Mouse (Mus musculus): ENCODE results near the gene Zfp871.
A peak's percentile ranks its signal among the peaks of the same experiment; 100 is the strongest.

Zfp871 gene

DNA sequence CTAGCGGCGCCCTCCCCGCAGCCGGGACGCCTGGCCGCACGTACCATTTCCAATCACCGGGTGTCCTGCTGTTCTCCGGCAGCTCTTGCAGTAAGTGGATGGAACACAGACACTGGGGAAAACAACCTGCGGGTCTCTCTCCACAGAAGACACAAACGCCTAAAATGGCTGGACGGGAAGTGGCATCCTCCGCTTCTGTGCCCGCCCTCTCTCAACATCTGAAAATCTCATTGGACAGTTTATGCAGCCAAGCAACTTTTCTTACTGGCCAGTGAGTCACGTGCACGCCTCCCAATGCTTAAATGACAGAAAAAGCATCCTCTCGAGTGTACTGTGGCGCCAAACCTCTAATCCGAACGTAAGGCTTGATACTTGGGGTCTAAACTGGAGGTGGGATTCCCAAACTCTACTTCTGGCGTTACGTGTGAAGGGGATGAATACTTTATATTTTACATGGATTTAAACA lies at the start of gene Zfp871:
Zfp871 (minus strand) TSS at position 194 of the 466 bp plus-strand sequence.
- peak; percentile 92 for DNase-seq (ENCODE audit: low read depth, low spot score)

DNA sequence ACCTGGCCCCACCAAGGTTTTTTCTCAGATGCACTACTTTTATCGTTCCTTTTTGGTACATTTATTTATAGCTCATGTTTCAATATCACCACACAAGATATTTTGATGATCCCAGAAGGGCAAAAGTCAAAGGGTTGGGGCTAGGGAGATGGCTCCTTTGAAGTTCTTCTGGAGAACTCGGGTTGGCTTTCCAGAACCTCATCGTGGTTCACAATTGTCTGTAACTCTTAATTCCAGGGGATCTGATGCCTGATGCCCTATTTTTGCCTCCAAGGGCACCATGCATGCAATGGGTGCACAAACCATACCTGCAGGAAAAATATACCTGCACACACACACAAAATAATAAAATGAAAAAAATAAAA lies 42.3 kb upstream of the Zfp871 start:
- DNase-seq (ENCODE audit: low read depth, low spot score) = no peak

DNA sequence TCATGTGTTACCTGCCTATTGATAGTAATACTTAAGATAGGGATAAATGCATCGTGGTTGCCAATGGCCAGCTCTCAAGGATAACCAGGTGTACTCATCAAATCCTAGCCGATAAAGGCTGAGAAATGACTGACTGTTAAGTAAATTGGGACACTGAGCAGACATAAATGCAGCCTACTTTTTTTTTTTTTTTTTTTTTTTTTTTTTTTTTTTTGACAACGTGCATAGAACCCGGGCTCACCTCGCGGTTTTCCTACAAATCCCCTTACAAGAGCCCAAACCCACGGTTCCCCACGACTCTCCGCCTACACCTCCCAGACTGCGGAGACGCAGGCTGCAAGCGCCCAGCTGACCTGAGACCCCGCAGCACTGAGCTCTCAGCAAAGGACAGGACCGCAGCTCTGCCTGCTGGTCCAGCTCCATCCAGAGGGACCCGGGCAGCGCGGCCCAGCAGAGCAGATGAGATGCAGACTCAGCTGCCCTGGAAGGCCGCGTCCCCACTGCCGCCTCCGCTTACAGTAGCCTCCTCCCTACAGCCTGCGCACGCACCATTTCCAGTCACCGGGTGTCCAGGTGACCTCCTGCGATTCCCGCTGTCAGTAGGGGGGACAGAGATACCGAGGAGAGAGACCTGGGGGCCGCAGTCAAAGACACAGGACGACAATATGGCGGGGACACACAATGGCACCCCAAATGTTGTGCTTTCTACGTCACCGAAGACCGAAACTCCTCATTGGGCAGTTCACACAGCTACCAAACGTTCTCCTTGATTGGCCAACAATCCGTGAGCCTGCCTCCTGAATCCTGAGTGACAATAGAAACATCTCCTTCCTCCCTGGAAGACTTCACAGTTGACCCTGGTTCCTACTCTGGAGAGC lies 41.7 kb upstream of the Zfp871 start, which contains the start of gene Zfp799:
Zfp799 (minus strand) TSS at position 722 of the 878 bp plus-strand sequence.
- DNase-seq (ENCODE audit: low read depth, low spot score) = peak; percentile 85

DNA sequence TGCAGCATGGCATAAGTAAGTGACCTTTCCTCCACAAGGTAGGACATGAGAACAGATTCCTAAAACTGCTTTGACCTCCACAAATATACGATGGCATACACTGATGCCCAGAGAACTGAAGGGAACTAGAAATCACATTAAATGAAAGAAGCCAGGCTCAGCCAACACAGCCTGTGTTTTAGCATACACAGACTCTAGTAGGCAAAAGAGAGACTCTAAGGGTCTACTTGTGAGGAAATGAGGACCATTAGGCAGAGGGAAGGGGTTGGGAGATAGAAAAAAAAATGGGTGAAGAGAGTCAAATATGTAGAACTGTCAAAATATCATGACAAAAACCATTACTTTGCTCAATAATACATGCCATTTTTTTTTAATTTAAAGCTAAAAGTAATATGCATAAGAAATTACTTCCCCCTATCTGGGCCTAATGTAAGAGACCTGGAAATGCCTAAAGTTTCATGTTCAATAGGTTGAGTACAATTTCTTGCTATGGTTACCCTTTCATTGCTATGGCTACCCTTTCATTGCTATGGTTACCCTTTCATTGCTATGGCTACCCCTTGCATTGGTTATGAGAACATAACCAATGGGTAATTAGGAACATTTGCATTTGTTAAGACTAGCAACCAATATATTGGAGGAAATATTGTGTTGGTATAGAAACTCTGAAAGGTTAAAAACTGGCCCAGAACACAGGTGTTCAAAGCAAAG lies 28.1 kb upstream of the Zfp871 start:
- DNase-seq (ENCODE audit: low read depth, low spot score) = no peak

DNA sequence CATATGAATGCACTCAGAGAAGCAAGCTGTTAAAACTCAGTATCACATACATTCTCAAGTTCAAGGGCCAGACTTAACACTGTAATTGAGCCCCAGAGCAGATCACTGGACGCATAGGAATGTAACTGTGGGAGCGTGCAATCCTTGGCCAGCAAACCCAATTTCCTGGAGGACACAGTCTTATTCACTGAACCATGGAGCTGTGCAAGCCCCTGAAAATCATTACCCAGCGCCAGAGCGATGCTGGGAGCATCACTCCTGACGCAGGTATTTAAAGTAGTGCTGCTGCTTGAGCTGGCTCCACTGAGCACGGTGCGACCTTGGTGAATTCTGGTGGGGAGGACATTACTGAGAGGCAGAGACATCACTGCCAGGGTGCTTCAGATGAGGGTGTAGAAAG lies 26.0 kb upstream of the Zfp871 start:
- DNase-seq (ENCODE audit: low read depth, low spot score) = no peak

DNA sequence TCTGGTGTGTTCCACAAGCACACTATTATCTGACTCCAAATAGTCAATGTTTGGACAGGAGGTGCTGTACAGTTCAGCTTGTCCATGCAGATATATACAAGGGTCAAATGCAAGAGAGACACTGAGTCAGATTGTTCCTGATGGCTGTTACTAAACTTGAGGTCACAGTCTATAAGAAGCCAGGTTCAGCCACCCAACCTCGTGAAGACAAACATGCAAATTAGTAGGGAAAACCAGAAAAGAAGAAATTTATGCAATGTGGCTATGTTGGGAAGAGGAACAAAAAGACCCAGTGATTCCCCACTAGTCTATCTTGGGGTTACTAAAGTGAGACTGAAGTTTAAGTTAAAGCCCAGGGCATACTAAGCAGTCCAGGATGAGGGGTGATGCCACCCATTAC lies 22.6 kb upstream of the Zfp871 start:
- DNase-seq (ENCODE audit: low read depth, low spot score) = no peak

DNA sequence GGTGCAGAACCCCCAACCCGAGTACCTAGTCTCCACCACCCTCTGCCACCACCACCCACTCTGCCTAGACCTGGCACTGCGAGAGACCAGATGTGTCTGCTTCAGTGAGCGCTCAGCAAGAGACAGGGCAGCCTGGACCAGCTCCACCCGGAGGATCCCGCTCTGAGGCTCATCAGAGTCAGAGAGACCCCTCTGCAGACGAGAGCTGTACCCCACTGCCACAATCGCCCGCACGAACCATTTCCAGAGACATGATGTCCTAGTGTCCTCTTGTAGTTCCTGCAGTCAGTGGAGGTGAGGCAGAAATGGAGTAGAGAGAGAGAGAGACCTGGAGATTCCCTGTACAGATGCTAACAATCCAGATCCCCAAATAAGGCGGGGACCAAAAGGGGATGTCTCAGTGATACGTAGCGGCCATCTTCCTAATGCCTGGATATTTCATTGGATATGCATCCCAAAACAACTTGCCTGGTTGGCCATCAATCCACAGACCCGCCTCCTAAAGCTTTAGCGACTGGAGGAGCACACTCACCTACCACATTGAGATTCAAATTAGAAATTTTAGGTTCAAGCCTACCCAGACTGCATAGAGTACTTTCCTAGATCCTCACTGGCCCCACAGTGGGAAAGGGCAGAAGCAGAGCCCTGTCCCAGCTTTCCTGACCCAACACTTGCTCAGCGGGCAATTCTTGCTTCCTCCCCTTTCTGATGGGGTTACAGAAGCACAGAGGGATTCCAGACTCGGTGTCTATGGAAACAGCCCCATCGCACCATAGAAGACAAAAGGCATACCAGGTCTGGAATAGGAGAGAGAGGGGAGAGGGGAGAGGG lies 21.7 kb upstream of the Zfp871 start, which contains the start of gene Zfp811:
Zfp811 (minus strand) TSS at position 388 of the 831 bp plus-strand sequence.
- DNase-seq (ENCODE audit: low read depth, low spot score) = no peak

DNA sequence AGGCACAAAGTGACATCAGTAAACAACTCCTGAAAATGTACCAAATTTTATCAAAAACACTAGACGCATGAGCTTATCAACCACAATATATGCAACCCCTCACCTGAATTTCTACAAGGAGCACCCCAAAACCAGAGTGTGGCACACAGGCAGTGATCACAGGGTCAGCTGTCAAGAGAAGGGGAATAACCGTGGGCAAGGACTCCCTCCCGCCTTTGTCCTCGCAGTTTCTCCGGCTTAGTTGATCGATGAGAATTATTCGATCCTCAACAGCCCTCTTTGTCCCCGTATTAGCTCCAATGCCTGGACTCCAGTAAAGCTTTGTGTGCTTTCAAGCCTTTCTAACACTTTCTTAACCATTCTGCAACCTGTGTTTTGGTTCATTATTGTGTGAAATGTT lies 20.8 kb upstream of the Zfp871 start:
- no peak for DNase-seq (ENCODE audit: low read depth, low spot score)

DNA sequence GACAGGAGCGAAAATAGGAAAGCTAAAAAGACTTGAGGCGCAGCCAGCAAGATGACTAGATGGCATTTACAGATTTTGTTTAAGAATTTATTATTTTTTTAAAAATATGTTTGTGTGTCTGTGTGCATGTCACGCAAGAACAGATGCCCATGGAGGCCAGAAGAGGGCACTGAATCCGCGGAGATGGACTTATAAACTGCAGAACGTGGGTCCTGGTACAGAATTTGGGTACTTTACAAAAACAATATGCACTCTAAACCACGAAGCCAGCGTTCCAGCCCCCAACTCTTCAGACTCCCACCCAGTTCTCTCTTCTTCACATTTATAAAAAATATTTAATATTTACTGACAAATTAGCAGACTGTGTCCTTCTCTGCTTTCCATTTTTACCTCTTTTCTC lies 1.2 kb upstream of the Zfp871 start:
- no peak for DNase-seq (ENCODE audit: low read depth, low spot score)

DNA sequence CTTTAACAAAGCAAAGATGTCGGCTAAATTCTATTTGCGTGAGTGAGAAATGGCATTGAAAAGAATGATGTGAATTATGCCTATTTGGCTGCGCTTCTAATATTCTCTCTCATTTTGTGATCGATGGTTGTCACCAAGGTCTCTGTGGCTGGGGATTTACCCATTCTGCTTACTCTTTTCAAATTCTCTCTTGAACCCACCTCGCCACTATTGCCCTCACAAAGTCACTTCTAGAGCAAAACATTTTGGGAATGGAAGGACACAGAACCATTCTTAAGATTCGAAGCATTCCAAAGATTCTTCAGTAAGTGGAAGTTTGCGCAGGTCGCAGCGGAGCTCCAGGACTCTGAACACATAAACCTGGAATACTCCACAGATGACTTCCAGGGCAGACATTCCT lies 489 bp upstream of the Zfp871 start:
- no peak for DNase-seq (ENCODE audit: low read depth, low spot score)

DNA sequence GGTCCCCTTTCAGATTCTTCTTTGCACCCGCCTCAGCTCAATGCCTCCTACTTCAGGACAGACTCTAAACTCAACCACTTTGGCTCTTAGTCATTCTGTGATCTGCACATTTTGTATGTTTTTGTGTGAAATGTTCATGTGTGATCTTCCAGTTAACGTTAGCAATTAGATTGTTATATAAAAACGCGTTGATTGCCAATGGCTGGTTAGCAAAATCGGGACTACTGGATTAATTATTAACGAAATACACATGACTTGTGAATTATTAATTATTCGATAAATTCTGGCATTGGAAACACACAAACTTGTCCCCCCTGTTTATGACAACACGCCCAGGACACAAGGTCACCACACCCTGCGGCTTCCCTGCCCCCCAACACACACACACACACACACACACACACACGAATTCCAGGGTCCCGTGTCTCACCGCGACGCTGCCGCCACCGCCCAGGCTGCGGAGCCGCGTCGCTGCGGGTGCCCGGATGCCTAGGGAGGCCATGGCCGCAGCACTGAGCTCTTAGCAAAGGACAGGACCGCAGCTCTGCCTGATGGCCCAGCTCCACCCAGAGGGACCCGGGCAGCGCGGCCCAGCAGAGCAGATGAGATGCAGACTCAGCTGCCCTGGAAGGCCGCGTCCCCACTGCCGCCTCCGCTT lies 522 bp downstream of the Zfp871 start:
- DNase-seq (ENCODE audit: low read depth, low spot score) = no peak

DNA sequence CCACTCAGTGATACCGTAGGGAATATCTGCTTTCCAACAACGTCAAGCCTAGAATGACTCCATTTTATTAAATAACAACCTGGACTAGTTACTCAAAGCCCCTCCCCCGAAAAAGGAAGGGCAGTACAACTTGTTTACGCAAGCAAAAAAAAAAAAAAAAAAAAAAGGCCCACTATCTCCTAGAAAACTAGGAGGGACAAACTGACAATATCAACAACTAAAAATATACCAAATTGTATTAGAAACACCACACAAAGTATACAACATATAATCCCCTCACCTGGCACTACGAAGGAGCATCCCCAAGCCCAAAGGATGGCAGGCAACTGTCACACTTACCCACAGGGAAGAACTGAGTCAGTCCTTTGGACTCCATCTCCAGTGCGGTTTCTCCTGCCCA lies 1.1 kb downstream of the Zfp871 start:
- DNase-seq (ENCODE audit: low read depth, low spot score) = no peak

DNA sequence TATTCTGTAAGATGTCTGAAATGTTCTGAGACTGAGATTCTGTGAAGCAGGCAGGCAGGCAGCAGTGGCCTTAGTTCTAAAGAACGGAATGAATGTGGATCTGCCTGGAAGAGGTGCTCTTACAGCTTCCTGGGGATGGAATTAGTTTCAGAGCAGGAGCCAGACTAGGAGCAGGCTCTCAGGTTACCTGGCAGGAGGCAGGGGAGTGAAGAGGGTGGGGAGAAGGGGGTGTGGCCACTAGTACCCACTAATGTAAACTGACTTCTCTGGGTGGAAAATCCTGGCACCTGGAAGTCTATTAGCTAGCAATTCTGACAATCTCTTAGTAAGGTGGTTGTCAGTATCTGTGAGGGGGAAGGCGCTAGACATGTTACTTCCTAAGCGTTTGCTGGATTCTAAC lies 2.4 kb downstream of the Zfp871 start:
- no peak for DNase-seq (ENCODE audit: low read depth, low spot score)

DNA sequence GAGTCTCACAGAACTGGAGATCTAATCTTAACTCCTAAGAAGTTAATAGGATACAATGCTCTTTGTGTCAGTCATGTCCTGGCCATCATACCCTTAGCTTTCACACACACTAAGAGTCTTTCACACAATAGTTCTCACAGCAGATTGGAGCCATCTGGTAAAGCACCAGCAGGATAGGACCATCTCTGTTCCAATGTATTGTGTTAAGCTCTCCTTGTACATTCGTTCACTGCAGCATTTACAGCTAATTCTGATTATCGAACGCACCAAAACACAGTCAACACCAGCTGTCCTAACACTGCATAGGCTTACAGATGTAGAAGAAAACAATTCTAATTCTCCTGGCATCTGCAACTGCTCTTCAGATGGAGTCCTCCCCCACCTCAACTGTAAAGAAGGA lies 10.5 kb downstream of the Zfp871 start:
- no peak for DNase-seq (ENCODE audit: low read depth, low spot score)

DNA sequence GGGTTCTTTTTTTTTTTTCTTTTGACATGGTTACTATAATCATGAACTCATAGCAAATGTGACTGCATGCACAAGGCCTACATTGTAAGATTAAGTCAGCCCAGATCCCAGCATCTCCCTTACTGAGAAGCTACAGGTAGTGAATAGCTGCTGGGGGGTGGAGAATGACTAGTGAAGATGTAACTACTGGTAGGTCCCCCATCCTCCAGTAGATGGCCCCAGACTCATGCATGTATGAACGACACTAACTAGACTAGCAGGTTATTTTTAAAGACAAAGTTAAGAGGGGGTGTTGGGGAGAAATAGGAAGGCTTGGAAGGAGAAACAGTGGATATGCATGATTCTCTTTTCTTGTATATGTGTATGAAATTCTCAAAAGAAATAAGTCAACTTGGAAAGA lies 16.9 kb downstream of the Zfp871 start:
- DNase-seq (ENCODE audit: low read depth, low spot score) = peak; percentile 39

DNA sequence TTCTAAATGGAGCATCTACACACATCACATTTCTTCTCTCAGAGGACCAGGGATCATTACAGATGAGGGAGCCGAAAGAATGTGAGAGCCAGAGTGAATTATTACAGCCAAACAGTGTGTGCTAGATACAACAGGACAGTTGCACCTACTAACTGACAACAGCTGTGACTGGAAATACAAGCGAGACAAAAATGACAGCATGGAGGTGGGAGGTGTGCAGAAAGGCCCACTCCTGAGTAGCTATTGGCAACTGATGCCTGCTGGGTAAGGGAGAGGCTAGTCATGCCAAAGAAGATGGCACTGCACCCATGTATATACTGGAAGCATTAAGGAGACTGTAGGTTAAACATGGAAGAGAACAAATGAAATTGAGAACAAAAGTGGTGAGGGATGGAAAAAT lies 21.7 kb downstream of the Zfp871 start:
- DNase-seq (ENCODE audit: low read depth, low spot score) = no peak

DNA sequence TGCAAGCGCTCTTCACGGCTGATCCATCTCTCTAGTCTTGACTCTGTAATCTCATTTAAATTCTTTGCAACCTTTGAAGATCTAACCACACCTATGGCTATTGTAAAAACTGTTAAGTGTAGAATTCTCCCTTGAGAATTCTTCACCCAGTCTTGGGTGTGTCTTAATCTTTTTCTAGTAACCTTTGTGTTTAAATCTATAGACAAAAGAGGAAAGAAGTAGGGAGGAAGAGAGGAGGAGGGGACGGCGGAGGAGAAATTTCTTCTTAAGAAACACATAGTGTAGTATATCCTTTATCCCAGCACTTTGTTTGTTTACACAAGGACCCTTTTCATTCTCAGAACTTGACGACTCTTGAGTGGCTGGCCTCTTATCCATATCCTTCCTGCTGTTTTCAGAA lies 30.8 kb downstream of the Zfp871 start:
- DNase-seq (ENCODE audit: low read depth, low spot score) = no peak

DNA sequence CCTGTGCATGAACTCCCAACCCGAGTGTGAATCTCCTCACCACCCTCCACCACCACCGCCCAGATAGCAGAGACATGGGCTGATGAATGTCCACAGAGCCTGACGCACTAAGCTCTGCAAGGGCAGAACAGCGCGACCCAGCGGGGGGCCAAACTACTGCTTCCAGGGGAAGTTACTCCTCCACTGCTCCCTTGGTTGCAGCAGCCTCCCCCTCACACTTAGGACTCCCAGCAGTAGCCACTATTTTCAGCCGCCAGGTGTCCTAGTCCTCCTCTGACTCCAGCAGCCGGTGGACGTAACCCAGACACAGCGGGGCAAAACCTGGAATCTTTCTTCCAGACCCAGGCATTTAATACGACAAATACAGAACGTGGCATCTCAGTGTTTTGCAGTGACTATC lies 34.5 kb downstream of the Zfp871 start:
- no peak for DNase-seq (ENCODE audit: low read depth, low spot score)

DNA sequence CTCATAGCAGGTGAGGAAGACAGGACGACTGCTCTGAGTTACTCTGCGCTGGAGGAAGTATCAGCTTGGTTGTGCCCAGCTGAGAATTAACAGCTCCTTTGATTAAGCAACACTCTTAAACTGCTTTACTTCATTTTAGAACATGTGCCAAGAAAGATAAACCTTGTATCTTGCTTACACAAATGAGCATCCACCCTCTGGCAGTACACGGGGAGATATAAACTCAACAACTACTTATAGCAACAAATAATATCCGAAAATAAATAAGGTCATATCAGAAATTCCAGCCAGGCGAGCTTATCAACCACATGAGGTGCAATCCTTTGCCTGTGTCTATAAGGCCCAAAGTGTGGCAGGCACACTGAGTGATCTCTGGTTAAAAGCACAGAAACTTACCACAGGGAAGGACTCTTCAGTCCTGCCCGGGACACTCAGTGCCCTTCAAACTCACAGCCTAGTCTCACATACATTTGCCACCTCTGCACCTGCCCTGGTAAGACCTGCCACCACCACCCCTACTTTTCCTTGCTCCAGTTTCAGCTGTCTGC lies 35.2 kb downstream of the Zfp871 start:
- DNase-seq (ENCODE audit: low read depth, low spot score) = no peak

DNA sequence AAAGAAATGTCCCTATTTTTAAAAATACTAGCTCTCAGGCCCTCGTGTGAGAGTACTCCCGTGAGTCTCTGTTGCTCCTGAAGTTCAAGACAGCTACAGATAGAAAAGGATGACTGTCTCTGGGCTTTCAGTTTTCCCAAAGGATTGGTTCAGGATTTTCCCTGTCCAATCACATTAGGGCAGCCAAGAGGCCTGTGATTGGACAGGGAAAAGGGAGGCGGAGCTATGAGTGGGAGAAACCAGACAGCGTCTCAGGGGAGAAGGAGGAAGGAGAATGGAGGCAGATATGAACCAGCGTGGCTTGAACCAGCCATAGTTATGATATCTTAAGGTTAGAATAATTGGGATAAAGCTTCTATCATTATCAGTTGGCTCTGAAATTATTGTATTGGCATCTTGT lies 37.5 kb downstream of the Zfp871 start:
- DNase-seq (ENCODE audit: low read depth, low spot score) = no peak

DNA sequence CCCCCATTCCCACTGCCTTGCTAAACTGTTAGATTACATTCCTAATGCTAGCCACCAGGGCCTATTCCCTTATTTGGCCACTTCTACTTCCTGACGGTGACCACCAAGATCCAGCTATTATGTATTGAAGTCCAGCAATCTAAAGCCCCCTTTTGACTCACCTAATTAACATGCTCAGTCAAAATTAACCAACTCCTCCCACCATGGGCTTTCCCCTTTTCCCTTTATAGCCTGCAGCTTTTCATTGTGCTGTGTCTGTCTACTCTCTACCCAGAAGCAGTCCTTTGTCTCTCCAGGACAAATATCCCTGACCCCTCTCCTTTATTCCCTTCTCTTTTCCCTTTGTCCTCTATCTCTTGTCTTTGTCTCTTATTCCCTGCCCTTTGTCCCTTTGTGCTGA lies 47.0 kb downstream of the Zfp871 start:
- DNase-seq (ENCODE audit: low read depth, low spot score) = no peak

Measured in CD4-positive helper T cell, adult 2 months (primary cell).